Mouse (Mus musculus): ENCODE results near the gene Myo18a. TPM values are rescaled to one million over a fixed set of nuclear protein-coding genes. Genes with fewer than 3 reads are reported as not detected.
A peak's percentile ranks its signal among the peaks of the same experiment; 100 is the strongest.
"Not testable (repeated sequence)": the region's sequence is repeated elsewhere in the genome, so short reads cannot be mapped to it uniquely, and the experiment has no call there.

Gene Myo18a
- 100 to 1,000 TPM; 345 to 399 TPM for total RNA-seq (2021)
- long read RNA-seq, experiment 1, partial matches to known transcripts: 91 of 175 reads
- long read RNA-seq, experiment 1, other reads (novel, unspliced or antisense): 83 of 175 reads
- long read RNA-seq, experiment 2, partial matches to known transcripts: 80 of 150 reads
- long read RNA-seq, experiment 2, other reads (novel, unspliced or antisense): 69 of 150 reads

DNA sequence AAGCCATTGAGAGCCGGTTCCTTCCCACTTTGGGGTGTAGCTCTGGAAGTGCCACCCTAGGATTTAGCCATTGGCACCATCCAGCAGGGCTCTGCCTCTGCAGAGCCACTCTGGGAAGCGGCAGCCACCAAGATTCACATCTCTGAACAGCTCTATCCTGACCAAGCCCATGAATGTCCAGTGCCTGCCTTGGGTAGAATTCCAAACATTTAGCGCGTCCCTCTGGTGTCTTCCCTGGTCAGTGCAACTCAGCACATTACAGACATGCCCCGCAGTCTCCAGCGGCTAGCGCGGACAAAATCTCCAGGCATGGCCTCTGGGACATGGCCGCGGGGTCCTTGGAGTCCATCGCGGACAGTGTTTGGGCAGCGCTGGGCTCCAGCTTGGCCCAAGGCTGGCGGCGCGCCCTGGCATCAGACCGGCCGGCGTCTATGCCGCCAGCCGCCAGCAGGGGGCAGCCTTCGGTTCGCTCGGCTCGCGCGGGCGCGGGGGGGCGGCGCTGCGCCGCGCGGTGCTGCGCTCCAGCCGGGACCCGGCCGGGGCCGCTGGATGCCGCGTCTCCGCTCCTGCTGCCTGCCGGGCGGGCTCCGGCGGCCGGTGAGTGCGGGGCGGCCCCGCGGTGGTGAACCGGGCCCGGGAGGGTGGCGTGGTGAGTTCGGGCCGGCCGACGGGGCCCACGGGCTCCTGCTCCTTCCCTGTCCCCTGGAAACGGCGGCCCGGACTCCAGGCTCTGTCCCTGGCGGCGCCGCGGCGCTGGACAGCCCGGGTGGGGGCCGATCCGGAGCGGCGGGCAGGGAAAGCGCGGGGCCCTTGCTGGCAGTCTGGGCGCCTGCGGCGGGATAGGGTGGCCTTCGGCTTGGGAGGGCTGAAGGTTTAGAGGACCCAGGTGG is at the start of gene Myo18a:
TSS of gene Myo18a (plus strand) at position 464 of the 890 bp plus-strand sequence.
- peak; percentile 78 for TF ChIP-seq CTCF (IDR thresholded peaks at IDR 0.05)
- intact Hi-C loops (cut with DNase I): loop anchor here (1.0 to 5.0 kb wide), 3 partner anchors 30 to 204 kb away; no protein-coding TSS in a partner anchor
- peak; percentile 91 for DNase-seq
- Histone ChIP-seq H3K27ac (peak within 1 kb of the TSS; percentile 92), H3K4me3 (peak within 1 kb of the TSS; percentile 95)

DNA sequence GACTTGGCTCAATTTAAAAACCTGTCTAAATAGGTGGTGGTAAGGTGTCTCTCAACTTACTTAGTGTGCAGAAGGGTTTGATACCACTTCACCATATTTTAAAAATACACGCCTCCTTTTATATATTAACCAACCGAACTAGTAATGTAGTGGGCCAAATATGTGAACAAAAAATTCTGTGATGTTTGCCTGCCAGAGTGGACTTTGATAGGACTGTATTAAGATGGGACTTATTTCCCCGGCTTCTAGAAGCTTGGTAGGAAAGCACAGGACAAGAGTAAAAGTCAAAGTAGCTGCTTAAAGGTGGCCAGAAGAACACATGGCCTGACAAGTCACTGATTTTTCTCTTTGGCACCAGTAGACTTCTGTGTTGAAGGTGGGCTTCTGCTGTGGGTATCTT is 49.3 kb upstream of the Myo18a start:
- no peak for TF ChIP-seq CTCF (IDR thresholded peaks at IDR 0.05)
- no peak for DNase-seq
- no peak overlapping the region for H3K27ac ChIP-seq
- intact Hi-C loops (cut with DNase I): no loop called here
- H3K4me3 ChIP-seq: no peak overlapping the region

DNA sequence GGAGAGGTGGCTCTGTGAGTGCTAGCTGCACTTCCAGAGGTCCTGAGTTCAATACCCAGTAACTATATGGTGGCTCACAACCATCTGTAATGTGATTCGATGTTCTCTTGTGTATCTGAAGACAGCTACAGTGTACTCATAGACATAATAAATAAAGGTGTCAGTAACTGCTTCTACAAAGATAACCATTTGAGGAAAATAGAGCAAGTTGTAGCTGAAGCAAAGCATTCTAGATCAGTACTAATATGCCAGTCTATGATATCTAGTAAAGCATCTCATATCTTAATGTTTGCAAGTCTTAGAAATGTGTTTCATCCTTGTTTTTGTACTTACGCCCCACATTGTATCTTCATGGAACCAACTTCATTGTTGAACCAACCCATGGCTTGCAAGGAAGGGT is 44.0 kb upstream of the Myo18a start:
- DNase-seq: no peak
- intact Hi-C loops (cut with DNase I): no loop called here
- no peak for TF ChIP-seq CTCF (IDR thresholded peaks at IDR 0.05)
- H3K27ac ChIP-seq: no peak overlapping the region
- H3K4me3 ChIP-seq: no peak overlapping the region

DNA sequence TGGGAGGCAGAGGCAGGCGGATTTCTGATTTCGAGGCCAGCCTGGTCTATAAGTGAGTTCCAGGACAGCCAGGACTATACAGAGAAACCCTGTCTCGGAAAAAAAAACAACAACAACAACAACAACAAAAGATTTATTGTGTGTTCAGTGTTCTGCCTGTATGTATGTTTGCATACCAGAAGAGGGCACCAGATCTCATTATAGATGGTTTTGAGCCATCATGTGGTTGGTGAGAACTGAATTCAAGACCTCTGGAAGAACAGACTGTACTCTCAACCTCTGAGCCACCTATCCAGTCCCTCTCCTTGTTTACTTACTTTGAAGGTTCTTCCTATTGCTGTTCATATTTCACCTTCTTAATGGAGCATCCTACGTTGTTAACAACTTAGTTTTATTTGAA is 41.7 kb upstream of the Myo18a start:
- intact Hi-C loops (cut with DNase I): no loop called here
- H3K4me3 ChIP-seq: no peak overlapping the region
- no peak for DNase-seq
- no peak overlapping the region for H3K27ac ChIP-seq
- TF ChIP-seq CTCF (IDR thresholded peaks at IDR 0.05): peak; percentile 4; the same call in 1 of the 2 replicates

DNA sequence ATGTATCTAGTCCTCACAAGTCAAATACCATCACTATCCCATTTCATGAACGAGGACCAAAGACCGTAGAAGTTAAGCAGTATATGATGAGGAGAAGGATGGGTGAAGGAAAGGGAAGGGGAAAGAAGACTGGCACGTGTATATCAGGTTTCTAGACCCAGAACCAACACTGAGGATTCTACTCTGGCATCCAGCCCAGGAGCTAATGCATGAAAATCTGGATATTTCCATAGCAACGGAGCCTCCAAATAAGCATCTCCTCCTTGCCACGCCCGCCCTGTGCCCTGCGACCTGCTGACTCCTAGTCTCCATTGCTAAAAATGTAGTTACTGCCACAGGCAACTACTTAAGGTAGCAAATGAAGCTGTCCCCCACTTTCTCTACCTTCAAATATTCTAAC is 38.3 kb upstream of the Myo18a start:
- DNase-seq: no peak
- Histone ChIP-seq H3K4me3 (no peak overlapping the region), H3K27ac (no peak overlapping the region)
- intact Hi-C loops (cut with DNase I): no loop called here
- no peak for TF ChIP-seq CTCF (IDR thresholded peaks at IDR 0.05)

DNA sequence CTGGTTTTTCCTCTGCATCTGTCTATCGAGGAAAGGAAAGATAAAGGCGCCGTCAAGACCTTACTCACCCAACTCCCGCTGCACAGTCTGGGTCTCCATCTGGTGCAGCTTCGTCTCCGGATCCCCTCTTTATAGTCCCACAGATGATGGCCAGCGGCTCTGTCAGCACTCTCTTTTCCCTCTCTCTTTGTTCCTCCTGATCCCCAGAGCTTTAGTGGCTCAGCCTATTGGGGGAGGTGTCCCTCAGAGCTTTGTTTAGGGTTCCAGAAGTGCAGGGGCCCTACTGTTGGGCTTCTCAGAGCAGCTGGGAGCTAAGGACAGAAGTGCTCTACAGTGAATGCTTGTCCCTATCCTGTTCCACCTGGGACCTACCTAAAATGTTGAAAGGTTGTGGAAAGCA is 37.9 kb upstream of the Myo18a start, which contains the start of gene Cryba1:
TSS of gene Cryba1 (minus strand) at position 101 of the 400 bp plus-strand sequence.
- no peak for DNase-seq
- no peak for TF ChIP-seq CTCF (IDR thresholded peaks at IDR 0.05)
- intact Hi-C loops (cut with DNase I): no loop called here
- H3K27ac ChIP-seq: no peak within 1 kb of the TSS
- H3K4me3 ChIP-seq: no peak within 1 kb of the TSS

DNA sequence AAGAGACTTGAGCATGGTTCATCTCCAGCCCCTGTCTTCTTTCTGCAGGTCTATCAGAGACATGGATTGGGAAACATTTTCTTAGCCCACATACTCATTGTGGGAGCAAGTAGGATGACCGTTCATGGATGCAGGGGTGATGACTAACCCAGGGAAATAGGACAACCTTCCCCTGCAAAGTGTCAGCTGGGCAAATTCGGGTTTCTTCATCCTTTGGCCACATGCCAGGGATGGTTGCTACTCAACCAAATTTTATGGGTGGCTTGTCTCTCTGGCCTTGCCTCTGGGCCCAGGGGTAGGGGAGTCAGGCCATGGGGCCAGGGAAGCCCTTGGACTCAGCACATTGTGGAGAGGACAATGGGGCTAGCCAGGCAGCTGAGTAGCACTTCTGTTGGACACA is 34.5 kb upstream of the Myo18a start:
- intact Hi-C loops (cut with DNase I): no loop called here
- Histone ChIP-seq H3K27ac (no peak overlapping the region), H3K4me3 (no peak overlapping the region)
- DNase-seq: no peak
- no peak for TF ChIP-seq CTCF (IDR thresholded peaks at IDR 0.05)

DNA sequence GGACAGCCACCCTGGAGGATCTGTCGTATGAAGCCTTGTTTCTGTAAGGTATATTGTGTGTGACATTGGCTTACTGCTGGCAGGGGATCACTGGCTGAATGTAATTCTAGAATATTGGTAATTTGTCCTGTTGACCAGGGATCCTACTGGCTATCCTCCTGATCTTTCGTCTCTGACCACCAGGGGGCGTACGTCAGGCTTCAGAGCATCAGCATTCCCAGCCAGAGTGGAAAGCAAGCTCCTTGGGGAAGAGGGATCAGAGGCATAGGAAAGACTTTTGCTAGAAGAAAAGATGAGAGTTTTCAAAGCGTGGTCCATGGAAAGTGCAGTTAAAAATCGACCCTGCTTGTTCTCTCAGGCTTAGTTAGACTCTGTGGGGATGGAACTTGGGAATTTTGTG is 25.8 kb upstream of the Myo18a start:
- intact Hi-C loops (cut with DNase I): loop anchor here (2.0 kb wide), 2 partner anchors 56 to 78 kb away; no protein-coding TSS in a partner anchor
- peak; percentile 93 for TF ChIP-seq CTCF (IDR thresholded peaks at IDR 0.05)
- Histone ChIP-seq H3K27ac (no peak overlapping the region), H3K4me3 (no peak overlapping the region)
- peak; percentile 90 for DNase-seq

DNA sequence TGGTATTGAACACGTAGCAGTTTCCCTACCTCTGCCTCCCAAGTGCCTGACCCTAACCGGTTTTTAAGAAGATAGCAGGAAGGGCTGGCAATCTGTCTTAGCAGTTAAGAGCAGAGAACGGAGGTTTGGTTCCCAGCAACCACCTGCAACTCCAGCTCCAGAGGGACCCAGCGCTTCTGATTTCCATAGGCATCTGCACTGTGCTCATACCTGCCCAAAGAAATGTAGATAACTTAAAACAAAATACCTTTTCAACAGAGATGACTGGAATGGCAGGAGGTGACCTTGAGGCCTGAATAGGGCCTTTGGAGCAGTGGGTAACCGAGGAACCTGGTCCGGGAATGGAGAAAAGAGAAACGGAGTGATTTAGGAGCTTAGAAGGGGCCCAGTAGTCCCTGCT is 24.5 kb upstream of the Myo18a start:
- no peak overlapping the region for H3K27ac ChIP-seq
- no peak overlapping the region for H3K4me3 ChIP-seq
- TF ChIP-seq CTCF (IDR thresholded peaks at IDR 0.05): no peak
- no peak for DNase-seq
- intact Hi-C loops (cut with DNase I): no loop called here

DNA sequence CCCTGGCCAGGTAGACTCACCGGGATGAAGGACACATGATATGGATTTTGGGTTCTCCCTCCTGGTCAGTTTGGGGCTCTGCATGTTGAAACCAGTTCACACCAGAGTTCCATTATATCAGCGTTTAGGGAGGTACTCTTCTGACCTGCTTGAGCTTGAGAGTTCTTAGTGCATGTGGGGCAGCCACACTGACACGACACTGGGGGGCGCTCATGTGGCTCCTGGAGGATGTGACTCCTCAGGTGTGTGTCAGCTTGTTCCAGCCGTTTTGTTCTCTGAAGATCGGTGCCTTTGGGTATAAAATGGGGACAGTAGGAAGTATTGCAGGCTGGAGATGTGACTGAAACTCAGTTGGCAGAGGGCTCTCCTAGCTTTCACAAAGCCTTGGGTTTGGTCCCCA is 19.1 kb upstream of the Myo18a start:
- intact Hi-C loops (cut with DNase I): loop anchor here (2.0 kb wide), 1 partner anchor 49 kb away; no protein-coding TSS in a partner anchor
- H3K27ac ChIP-seq: no peak overlapping the region
- TF ChIP-seq CTCF (IDR thresholded peaks at IDR 0.05): peak; percentile 67
- DNase-seq: peak; percentile 57
- H3K4me3 ChIP-seq: no peak overlapping the region

DNA sequence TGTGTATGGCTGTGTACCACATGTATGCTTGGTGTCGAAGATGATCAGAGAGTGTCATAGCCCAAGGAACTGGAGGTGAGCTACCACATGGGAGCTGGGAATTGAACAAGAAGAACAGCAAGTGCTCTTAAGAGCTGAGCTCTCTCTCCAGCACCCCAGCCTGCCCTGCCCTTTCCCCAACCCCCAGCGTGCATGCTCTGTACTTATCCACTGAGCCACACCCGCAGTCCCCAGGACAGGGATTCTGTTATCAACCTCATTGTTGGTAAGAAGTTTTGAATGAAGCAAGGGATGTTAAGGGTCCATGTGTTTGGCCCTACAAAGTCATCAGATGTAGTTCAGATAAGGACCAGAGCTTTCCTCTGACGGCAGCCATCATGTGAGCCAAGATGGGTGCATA is 16.4 kb upstream of the Myo18a start:
- intact Hi-C loops (cut with DNase I): no loop called here
- H3K27ac ChIP-seq: no peak overlapping the region
- no peak for DNase-seq
- H3K4me3 ChIP-seq: no peak overlapping the region
- no peak for TF ChIP-seq CTCF (IDR thresholded peaks at IDR 0.05)

DNA sequence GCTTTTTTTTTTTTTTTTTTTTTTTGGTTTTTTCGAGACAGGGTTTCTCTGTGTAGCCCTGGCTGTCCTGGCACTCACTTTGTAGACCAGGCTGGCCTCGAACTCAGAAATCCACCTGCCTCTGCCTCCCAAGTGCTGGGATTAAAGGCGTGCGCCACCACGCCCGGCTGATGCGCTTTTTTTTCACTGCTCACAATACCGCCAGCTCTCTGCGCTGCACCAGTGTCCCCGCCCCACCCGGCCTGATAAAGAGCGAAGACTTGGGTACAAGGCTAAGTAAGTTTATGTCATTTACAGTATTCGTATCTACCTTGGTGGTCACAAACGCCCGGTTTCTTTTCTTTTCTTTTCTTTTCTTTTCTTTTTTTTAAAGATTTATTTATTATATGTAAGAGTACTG is 15.9 kb upstream of the Myo18a start:
- H3K27ac ChIP-seq; intact Hi-C loops (cut with DNase I); H3K4me3 ChIP-seq; DNase-seq: not testable (repeated sequence)

DNA sequence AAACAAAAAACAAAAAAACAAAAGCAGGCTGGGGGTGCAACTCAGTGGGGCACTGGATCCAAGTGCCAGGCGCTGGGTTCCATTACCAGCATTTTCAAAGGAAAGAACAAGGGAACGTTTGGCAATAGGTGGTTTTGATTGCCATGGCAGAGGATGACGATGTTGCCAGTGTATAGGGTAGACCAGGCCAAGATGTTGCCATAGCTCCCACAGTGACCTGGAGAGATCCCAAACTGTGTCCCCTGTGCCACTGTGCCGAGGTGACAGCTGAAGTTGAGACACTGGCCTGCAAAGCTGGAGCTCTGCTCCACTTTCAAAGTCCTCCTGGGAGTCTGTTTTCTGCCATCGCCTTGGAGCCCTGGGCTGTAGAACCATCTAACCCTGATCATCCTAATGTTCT is 14.1 kb upstream of the Myo18a start:
- H3K4me3 ChIP-seq: no peak overlapping the region
- DNase-seq: no peak
- no peak for TF ChIP-seq CTCF (IDR thresholded peaks at IDR 0.05)
- intact Hi-C loops (cut with DNase I): no loop called here
- no peak overlapping the region for H3K27ac ChIP-seq

All from gastrocnemius, adult 2 months (tissue).